Mouse (Mus musculus): Measurements from ENCODE around the gene Abhd18. TPM values are rescaled to one million over a fixed set of nuclear protein-coding genes. Genes with fewer than 3 reads are reported as not detected.
A peak's percentile ranks its signal among the peaks of the same experiment; 100 is the strongest.

Abhd18 gene
- polyA plus RNA-seq, 1 experiment = 2.8 TPM

- H3K36me3 ChIP-seq (ENCODE audit: control insufficient read depth, insufficient read depth, low read length, poor library complexity, severe bottlenecking) = no peaks in the 10 kb centered on the region
- no peaks in the 10 kb centered on the region; the same call in 1 of the 2 replicates for H3K27me3 ChIP-seq (ENCODE audit: control insufficient read depth, insufficient read depth, low read length, poor library complexity, severe bottlenecking)
- peaks cover 5% of the 10 kb centered on the region for H3K4me1 ChIP-seq (ENCODE audit: control insufficient read depth, insufficient read depth, low read length)
- H3K9ac ChIP-seq (ENCODE audit: low read depth, poor library complexity, severe bottlenecking) = peak within 1 kb of the TSS; percentile 94
- peak within 1 kb of the TSS; percentile 84 for H3K4me3 ChIP-seq (ENCODE audit: low read depth, low read length)
- no peaks in the 10 kb centered on the region for H3K9me3 ChIP-seq (replicated peaks; ENCODE audit: control insufficient read depth, insufficient read depth, low read length, poor library complexity, severe bottlenecking)
- no peak within 1 kb of the TSS for H3K27ac ChIP-seq (ENCODE audit: insufficient read depth, low read length)
- TF ChIP-seq CTCF (IDR thresholded peaks at IDR 0.05; ENCODE audit: low read depth, low read length) (no peak), POLR2A (IDR thresholded peaks at IDR 0.05; ENCODE audit: insufficient read depth, low read length) (peak; percentile 43)
Observed at GRCm38 (mm10) chr3:40949170-40949902, 102.6 kb downstream of the Abhd18 start, which contains the start of gene Larp1b. Larp1b (plus strand) TSS chr3:40949828.

- peak overlapping the region; percentile 94 for H3K9ac ChIP-seq (ENCODE audit: low read depth, poor library complexity, severe bottlenecking)
- H3K9me3 ChIP-seq (replicated peaks; ENCODE audit: control insufficient read depth, insufficient read depth, low read length, poor library complexity, severe bottlenecking) = no peaks in the 10 kb centered on the region
- peaks cover 5% of the 10 kb centered on the region for H3K4me1 ChIP-seq (ENCODE audit: control insufficient read depth, insufficient read depth, low read length)
- no peaks in the 10 kb centered on the region for H3K36me3 ChIP-seq (ENCODE audit: control insufficient read depth, insufficient read depth, low read length, poor library complexity, severe bottlenecking)
- no peaks in the 10 kb centered on the region; the same call in 1 of the 2 replicates for H3K27me3 ChIP-seq (ENCODE audit: control insufficient read depth, insufficient read depth, low read length, poor library complexity, severe bottlenecking)
- H3K4me3 ChIP-seq (ENCODE audit: low read depth, low read length) = peak overlapping the region; percentile 83
- no peak for TF ChIP-seq POLR2A (IDR thresholded peaks at IDR 0.05; ENCODE audit: insufficient read depth, low read length)
- no peak for TF ChIP-seq EP300 (IDR thresholded peaks at IDR 0.05; ENCODE audit: insufficient read depth, low read depth, low read length)
- TF ChIP-seq CTCF (IDR thresholded peaks at IDR 0.05; ENCODE audit: low read depth, low read length) = no peak
- H3K27ac ChIP-seq (ENCODE audit: insufficient read depth, low read length) = no peak overlapping the region
Observed at GRCm38 (mm10) chr3:40949903-40950600, 103.3 kb downstream of the Abhd18 start.

GRCm38 (mm10) chr3:40950601-40951201, 103.9 kb downstream of the Abhd18 start:
- peak overlapping the region; percentile 83 for H3K4me3 ChIP-seq (ENCODE audit: low read depth, low read length)
- peak overlapping the region; percentile 94 for H3K9ac ChIP-seq (ENCODE audit: low read depth, poor library complexity, severe bottlenecking)
- H3K36me3 ChIP-seq (ENCODE audit: control insufficient read depth, insufficient read depth, low read length, poor library complexity, severe bottlenecking) = no peaks in the 10 kb centered on the region
- H3K4me1 ChIP-seq (ENCODE audit: control insufficient read depth, insufficient read depth, low read length) = peaks cover 5% of the 10 kb centered on the region
- TF ChIP-seq CTCF (IDR thresholded peaks at IDR 0.05; ENCODE audit: low read depth, low read length) = no peak
- TF ChIP-seq EP300 (IDR thresholded peaks at IDR 0.05; ENCODE audit: insufficient read depth, low read depth, low read length) = no peak
- no peak for TF ChIP-seq POLR2A (IDR thresholded peaks at IDR 0.05; ENCODE audit: insufficient read depth, low read length)
- no peaks in the 10 kb centered on the region for H3K9me3 ChIP-seq (replicated peaks; ENCODE audit: control insufficient read depth, insufficient read depth, low read length, poor library complexity, severe bottlenecking)
- no peaks in the 10 kb centered on the region; the same call in 1 of the 2 replicates for H3K27me3 ChIP-seq (ENCODE audit: control insufficient read depth, insufficient read depth, low read length, poor library complexity, severe bottlenecking)
- H3K27ac ChIP-seq (ENCODE audit: insufficient read depth, low read length) = no peak overlapping the region

GRCm38 (mm10) chr3:40951365-40951764, 104.6 kb downstream of the Abhd18 start:
- TF ChIP-seq POLR2A (IDR thresholded peaks at IDR 0.05; ENCODE audit: insufficient read depth, low read length) (no peak), EP300 (IDR thresholded peaks at IDR 0.05; ENCODE audit: insufficient read depth, low read depth, low read length) (no peak), CTCF (IDR thresholded peaks at IDR 0.05; ENCODE audit: low read depth, low read length) (no peak)
- H3K4me1 ChIP-seq (ENCODE audit: control insufficient read depth, insufficient read depth, low read length) = peaks cover 5% of the 10 kb centered on the region
- H3K4me3 ChIP-seq (ENCODE audit: low read depth, low read length) = peak overlapping the region; percentile 36; the same call in 1 of the 2 replicates
- no peaks in the 10 kb centered on the region for H3K36me3 ChIP-seq (ENCODE audit: control insufficient read depth, insufficient read depth, low read length, poor library complexity, severe bottlenecking)
- H3K9me3 ChIP-seq (replicated peaks; ENCODE audit: control insufficient read depth, insufficient read depth, low read length, poor library complexity, severe bottlenecking) = no peaks in the 10 kb centered on the region
- H3K27me3 ChIP-seq (ENCODE audit: control insufficient read depth, insufficient read depth, low read length, poor library complexity, severe bottlenecking) = no peaks in the 10 kb centered on the region; the same call in 1 of the 2 replicates
- peak overlapping the region; percentile 94; the same call in 1 of the 2 replicates for H3K9ac ChIP-seq (ENCODE audit: low read depth, poor library complexity, severe bottlenecking)
- no peak overlapping the region for H3K27ac ChIP-seq (ENCODE audit: insufficient read depth, low read length)

GRCm38 (mm10) chr3:40952606-40953005, 105.8 kb downstream of the Abhd18 start:
- no peak overlapping the region for H3K9ac ChIP-seq (ENCODE audit: low read depth, poor library complexity, severe bottlenecking)
- H3K27ac ChIP-seq (ENCODE audit: insufficient read depth, low read length) = no peak overlapping the region
- H3K9me3 ChIP-seq (replicated peaks; ENCODE audit: control insufficient read depth, insufficient read depth, low read length, poor library complexity, severe bottlenecking) = no peaks in the 10 kb centered on the region
- H3K4me3 ChIP-seq (ENCODE audit: low read depth, low read length) = no peak overlapping the region
- H3K27me3 ChIP-seq (ENCODE audit: control insufficient read depth, insufficient read depth, low read length, poor library complexity, severe bottlenecking) = no peaks in the 10 kb centered on the region; the same call in 1 of the 2 replicates
- peaks cover 5% of the 10 kb centered on the region for H3K4me1 ChIP-seq (ENCODE audit: control insufficient read depth, insufficient read depth, low read length)
- no peaks in the 10 kb centered on the region for H3K36me3 ChIP-seq (ENCODE audit: control insufficient read depth, insufficient read depth, low read length, poor library complexity, severe bottlenecking)
- no peak for TF ChIP-seq CTCF (IDR thresholded peaks at IDR 0.05; ENCODE audit: low read depth, low read length)
- no peak for TF ChIP-seq POLR2A (IDR thresholded peaks at IDR 0.05; ENCODE audit: insufficient read depth, low read length)
- no peak for TF ChIP-seq EP300 (IDR thresholded peaks at IDR 0.05; ENCODE audit: insufficient read depth, low read depth, low read length)

Measured in ES-Bruce4 (cell line).